Comparison of ENCODE assay signal across 8 mouse cellular contexts in genomic region chr13:22022241-22022640, GRCm38 (mm10). TPM values are rescaled to one million over a fixed set of nuclear protein-coding genes. Genes with fewer than 3 reads are reported as not detected.
DNase-seq lines count a peak whose midpoint lies in the region; TF ChIP-seq lines count a peak whose summit lies in the region.

No protein-coding gene starts in this region.

- no peaks in the 10 kb centered on the region for H3K36me3 ChIP-seq in limb, embryonic 10.5 days
- H3K36me3 ChIP-seq in midbrain, embryonic 10.5 days, result no peaks in the 10 kb centered on the region

- H3K4me3 ChIP-seq in cortical plate, adult 2 months (ENCODE audit: insufficient read depth, low read length), result peak overlapping the region; percentile 27; the same call in 1 of the 2 replicates
- H3K4me3 ChIP-seq in limb, embryonic 10.5 days, result peak overlapping the region; percentile 60
- H3K4me3 ChIP-seq in midbrain, embryonic 10.5 days, result peak overlapping the region; percentile 65

- TF ChIP-seq POLR2A in cortical plate, adult 2 months (IDR thresholded peaks at IDR 0.05; ENCODE audit: extremely low read depth, insufficient read depth, low read length), result no peak

- H3K4me1 ChIP-seq in cortical plate, adult 2 months (ENCODE audit: control insufficient read depth, insufficient read depth, low read length), result no peaks in the 10 kb centered on the region
- peaks cover 5% of the 10 kb centered on the region for H3K4me1 ChIP-seq in limb, embryonic 10.5 days
- H3K4me1 ChIP-seq in midbrain, embryonic 10.5 days, result peaks cover 17% of the 10 kb centered on the region

- no peaks in the 10 kb centered on the region for H3K9me3 ChIP-seq in limb, embryonic 10.5 days (replicated peaks)
- H3K9me3 ChIP-seq in midbrain, embryonic 10.5 days (replicated peaks), result no peaks in the 10 kb centered on the region

- intact Hi-C loops in gastrocnemius, postnatal 14 days (cut with DNase I; ENCODE audit: low total_unique reads), result loop anchor here (10.0 kb wide), 2 partner anchors 1413 to 1503 kb away; no protein-coding TSS in a partner anchor

- DNase-seq in urinary bladder, postnatal 25 days (ENCODE audit: low spot score), result peak; percentile 61
- no peak for DNase-seq in urinary bladder, adult 2 months (ENCODE audit: low spot score)
- DNase-seq in gastrocnemius, postnatal 14 days, result peak; percentile 68
- DNase-seq in induced T-regulatory cell, adult 2 months (ENCODE audit: low read depth), result peak; percentile 92
- peak; percentile 81 for DNase-seq in limb, embryonic 10.5 days (ENCODE audit: low spot score)
- DNase-seq in midbrain, embryonic 10.5 days (ENCODE audit: low spot score), result peak; percentile 83
- DNase-seq in spleen, adult 12 weeks (ENCODE audit: low spot score), result peak; percentile 73

- WGBS in limb, embryonic 10.5 days, result under 1% methylated on average over 9 of the region's 9 CpGs
- WGBS in midbrain, embryonic 10.5 days, result 0% methylated on average over 9 of the region's 9 CpGs

- H3K27ac ChIP-seq in cortical plate, adult 2 months (ENCODE audit: insufficient read depth, low read length), result no peak overlapping the region
- no peak overlapping the region for H3K27ac ChIP-seq in limb, embryonic 10.5 days
- H3K27ac ChIP-seq in midbrain, embryonic 10.5 days (replicated peaks), result no peak overlapping the region; the same call in 1 of the 2 replicates

- peaks cover 32% of the 10 kb centered on the region for H3K27me3 ChIP-seq in limb, embryonic 10.5 days (ENCODE audit: low read depth, poor library complexity, severe bottlenecking)
- peaks cover 29% of the 10 kb centered on the region for H3K27me3 ChIP-seq in midbrain, embryonic 10.5 days (ENCODE audit: low read depth, poor library complexity, severe bottlenecking)

- no peak for TF ChIP-seq CTCF in cortical plate, adult 2 months (IDR thresholded peaks at IDR 0.05; ENCODE audit: extremely low read depth, insufficient read depth, low read length)

RNA-seq across cellular contexts. Expression of gene Prss16, which starts 12.7 kb away (rescaled TPM):
- 0.52 and 0.73 TPM in 2 replicates for polyA plus RNA-seq in urinary bladder, adult 2 months (2012; rRNA removed)
- 1.9 and 2.5 TPM in 2 replicates for polyA plus RNA-seq in cortical plate, adult 2 months (2012; rRNA removed)
- not detected for total RNA-seq in gastrocnemius, postnatal 14 days (2021)
- 0.20 TPM in 1 of 2 replicates, not detected in the other for polyA plus RNA-seq in limb, embryonic 10.5 days (2016; fragmentation: Nextera tagmentation; extraction: Ambion mirVana)
- polyA plus RNA-seq in midbrain, embryonic 10.5 days (2016; fragmentation: Nextera tagmentation; extraction: Ambion mirVana), result not detected in 2 replicates

RNA-seq across cellular contexts. Expression of gene Hist1h2ah, which starts 13.1 kb away (rescaled TPM):
- 0.46 TPM in 1 of 2 replicates, not detected in the other for polyA plus RNA-seq in urinary bladder, adult 2 months (2012; rRNA removed)
- polyA plus RNA-seq in cortical plate, adult 2 months (2012; rRNA removed), result 0.75 TPM in 1 of 2 replicates, not detected in the other
- total RNA-seq in gastrocnemius, postnatal 14 days (2021), result 10 to 100 TPM; 45.8 to 69.2 TPM
- polyA plus RNA-seq in limb, embryonic 10.5 days (2016; fragmentation: Nextera tagmentation; extraction: Ambion mirVana), result 7.3 and 8.5 TPM in 2 replicates
- 10.6 and 11.4 TPM in 2 replicates for polyA plus RNA-seq in midbrain, embryonic 10.5 days (2016; fragmentation: Nextera tagmentation; extraction: Ambion mirVana)

RNA-seq across cellular contexts. Expression of gene Hist1h2bk, which starts 13.4 kb away (rescaled TPM):
- polyA plus RNA-seq in urinary bladder, adult 2 months (2012; rRNA removed), result 0.18 and 0.74 TPM in 2 replicates
- polyA plus RNA-seq in cortical plate, adult 2 months (2012; rRNA removed), result 0.50 and 0.64 TPM in 2 replicates
- total RNA-seq in gastrocnemius, postnatal 14 days (2021), result 10 to 100 TPM; 80.3 to 90.2 TPM
- 10.3 and 11.8 TPM in 2 replicates for polyA plus RNA-seq in limb, embryonic 10.5 days (2016; fragmentation: Nextera tagmentation; extraction: Ambion mirVana)
- polyA plus RNA-seq in midbrain, embryonic 10.5 days (2016; fragmentation: Nextera tagmentation; extraction: Ambion mirVana), result 9.4 and 9.7 TPM in 2 replicates

RNA-seq across cellular contexts. Expression of gene Hist1h4i, which starts 18.9 kb away (rescaled TPM):
- 3.2 and 4.3 TPM in 2 replicates for polyA plus RNA-seq in urinary bladder, adult 2 months (2012; rRNA removed)
- polyA plus RNA-seq in cortical plate, adult 2 months (2012; rRNA removed), result 5.7 and 7.9 TPM in 2 replicates
- 10 to 100 TPM; 46.4 to 49.7 TPM for total RNA-seq in gastrocnemius, postnatal 14 days (2021)
- 27.4 and 36.3 TPM in 2 replicates for polyA plus RNA-seq in limb, embryonic 10.5 days (2016; fragmentation: Nextera tagmentation; extraction: Ambion mirVana)
- polyA plus RNA-seq in midbrain, embryonic 10.5 days (2016; fragmentation: Nextera tagmentation; extraction: Ambion mirVana), result 51.3 and 52.5 TPM in 2 replicates

RNA-seq across cellular contexts. Expression of gene Hist1h2ag, which starts 20.5 kb away (rescaled TPM):
- polyA plus RNA-seq in urinary bladder, adult 2 months (2012; rRNA removed), result 0.50 and 0.56 TPM in 2 replicates
- 0.63 and 1.1 TPM in 2 replicates for polyA plus RNA-seq in cortical plate, adult 2 months (2012; rRNA removed)
- total RNA-seq in gastrocnemius, postnatal 14 days (2021), result 10 to 100 TPM; 40.6 to 42.0 TPM
- polyA plus RNA-seq in limb, embryonic 10.5 days (2016; fragmentation: Nextera tagmentation; extraction: Ambion mirVana), result 59.9 and 81.0 TPM in 2 replicates
- polyA plus RNA-seq in midbrain, embryonic 10.5 days (2016; fragmentation: Nextera tagmentation; extraction: Ambion mirVana), result 64.8 and 64.9 TPM in 2 replicates
